Mouse (Mus musculus): Measurements from ENCODE around the gene Xkr8.
"Not testable (repeated sequence)": the region's sequence is repeated elsewhere in the genome, so short reads cannot be mapped to it uniquely, and the experiment has no call there.

Xkr8 gene

GRCm38 (mm10) chr4:132732148-132732684 lies at the start of gene Xkr8:
Xkr8 (minus strand) TSS chr4:132732546.
- DNase-seq (ENCODE audit: low read depth), result peak; percentile 79

- DNase-seq (ENCODE audit: low read depth), result no peak
These were observed 47.9 kb upstream of the Xkr8 start for GRCm38 (mm10) chr4:132780288-132780687.

GRCm38 (mm10) chr4:132778562-132779201 lies 46.3 kb upstream of the Xkr8 start:
- no peak for DNase-seq (ENCODE audit: low read depth)

- DNase-seq (ENCODE audit: low read depth), result peak; percentile 78
These were observed 44.4 kb upstream of the Xkr8 start for GRCm38 (mm10) chr4:132776764-132777163.

GRCm38 (mm10) chr4:132774905-132775304 lies 42.6 kb upstream of the Xkr8 start:
- peak; percentile 51 for DNase-seq (ENCODE audit: low read depth)

GRCm38 (mm10) chr4:132771776-132772175 lies 39.4 kb upstream of the Xkr8 start:
- no peak for DNase-seq (ENCODE audit: low read depth)

GRCm38 (mm10) chr4:132767914-132768876 lies 35.8 kb upstream of the Xkr8 start, which contains the start of gene Rpa2:
Rpa2 (plus strand) TSS chr4:132768332.
- peak; percentile 100 for DNase-seq (ENCODE audit: low read depth)

- not testable (repeated sequence) for DNase-seq (ENCODE audit: low read depth)
These were observed 30.8 kb upstream of the Xkr8 start for GRCm38 (mm10) chr4:132763125-132763524.

- DNase-seq (ENCODE audit: low read depth), result no peak
These were observed 30.3 kb upstream of the Xkr8 start for GRCm38 (mm10) chr4:132762602-132763001.

- no peak for DNase-seq (ENCODE audit: low read depth)
These were observed 27.9 kb upstream of the Xkr8 start for GRCm38 (mm10) chr4:132760296-132760695.

- no peak for DNase-seq (ENCODE audit: low read depth)
These were observed 25.4 kb upstream of the Xkr8 start for GRCm38 (mm10) chr4:132757633-132758351.

GRCm38 (mm10) chr4:132756974-132757373 lies 24.6 kb upstream of the Xkr8 start, which contains the start of gene Smpdl3b:
Smpdl3b (minus strand) TSS chr4:132757252.
- peak; percentile 68 for DNase-seq (ENCODE audit: low read depth)

- DNase-seq (ENCODE audit: low read depth), result no peak
These were observed 20.6 kb upstream of the Xkr8 start for GRCm38 (mm10) chr4:132752992-132753391.

GRCm38 (mm10) chr4:132749258-132749982 lies 17.1 kb upstream of the Xkr8 start:
- DNase-seq (ENCODE audit: low read depth), result no peak

GRCm38 (mm10) chr4:132748778-132749177 lies 16.4 kb upstream of the Xkr8 start:
- DNase-seq (ENCODE audit: low read depth), result no peak

GRCm38 (mm10) chr4:132747664-132748259 lies 15.4 kb upstream of the Xkr8 start:
- peak; percentile 71 for DNase-seq (ENCODE audit: low read depth)

- peak; percentile 46 for DNase-seq (ENCODE audit: low read depth)
These were observed 14.7 kb upstream of the Xkr8 start for GRCm38 (mm10) chr4:132746911-132747517.

- no peak for DNase-seq (ENCODE audit: low read depth)
These were observed 11.9 kb upstream of the Xkr8 start for GRCm38 (mm10) chr4:132743992-132744911.

- DNase-seq (ENCODE audit: low read depth), result peak; percentile 44
These were observed 9.1 kb upstream of the Xkr8 start for GRCm38 (mm10) chr4:132741491-132741890.

All from naive thymus-derived CD4-positive, alpha-beta T cell, adult 2 months (primary cell).